ENCODE assay signal across 18 mouse cellular contexts in the genomic region with DNA sequence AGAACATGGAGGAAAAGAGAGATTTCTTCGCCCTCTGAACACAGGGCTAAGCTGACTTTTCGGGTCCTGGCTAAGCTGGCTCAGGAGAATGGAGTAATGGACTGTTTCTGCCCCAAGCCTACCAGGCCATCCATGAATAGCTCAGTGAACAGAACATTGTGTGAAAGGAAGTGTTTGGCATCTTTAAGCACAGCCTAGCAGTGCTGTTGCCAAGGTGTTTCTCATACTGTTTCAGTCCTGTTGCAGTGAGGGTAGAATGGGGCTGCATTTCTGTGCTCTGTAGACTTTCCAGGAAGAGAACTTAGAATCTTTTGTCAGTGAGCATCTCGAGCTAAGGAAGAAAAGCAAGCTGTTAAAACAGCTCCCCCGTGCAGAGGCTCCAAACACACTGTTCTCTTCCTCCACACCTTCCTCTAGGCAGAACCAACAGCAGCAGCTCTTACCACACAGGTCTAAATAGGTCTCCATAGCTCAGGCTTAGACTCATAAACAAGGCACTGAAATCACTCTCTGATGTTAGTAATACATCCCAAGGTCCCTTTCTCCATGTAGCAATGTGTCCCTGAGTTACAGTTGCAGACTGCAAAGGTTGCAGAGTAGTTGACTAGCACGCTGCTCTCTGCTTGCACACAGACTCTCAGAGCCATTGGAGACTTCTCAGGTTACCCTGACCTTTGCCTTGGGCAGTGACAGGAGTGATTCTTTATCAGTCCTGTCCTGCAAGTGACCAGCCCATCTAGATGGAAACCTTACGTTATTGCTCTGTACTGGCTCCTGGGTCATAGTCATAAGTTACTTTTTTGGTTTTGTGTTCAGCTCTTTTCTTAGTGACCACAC. TPM values are rescaled to one million over a fixed set of nuclear protein-coding genes. Genes with fewer than 3 reads are reported as not detected.
A peak's percentile ranks its signal among the peaks of the same experiment; 100 is the strongest.
DNase-seq lines count a peak whose midpoint lies in the region; ATAC-seq and TF ChIP-seq lines count a peak whose summit lies in the region.
"Had no signal": no experiment of that assay in that cellular context is flagged by ENCODE, and none has a peak within 500 bp of the region (broad histone marks: within the 10 kb centered on the region; RNA-seq: fewer than 3 reads in every experiment).

No protein-coding gene starts in this region.

- ATAC-seq in hindbrain, embryonic 14.5 days (ENCODE audit: low FRiP score), result no peak
- no peak for ATAC-seq in hindbrain, embryonic 12.5 days (ENCODE audit: low FRiP score)
- peak; percentile 54; the same call in 1 of the 2 replicates for ATAC-seq in neural tube, embryonic 15.5 days (ENCODE audit: low FRiP score)
- ATAC-seq: activated CD4-positive, CD25-positive, alpha-beta regulatory T cell, adult 4 months had no signal

- peak overlapping the region; percentile 26 for H3K27ac ChIP-seq in hindbrain, embryonic 14.5 days
- no peak overlapping the region for H3K27ac ChIP-seq in hindbrain, embryonic 12.5 days
- H3K27ac ChIP-seq in left cerebral cortex, adult 2 months, result peak overlapping the region; percentile 17; the same call in 1 of the 2 replicates
- peak overlapping the region; percentile 54 for H3K27ac ChIP-seq in neural tube, embryonic 15.5 days (replicated peaks)
- H3K27ac ChIP-seq: liver, embryonic 14.5 days; midbrain, embryonic 12.5 days had no signal

- peak; percentile 88 to 94 for DNase-seq in adrenal gland, adult (ENCODE audit: inconsistent age in 2 of 2, low spot score in 1 of 2)
- no peak for DNase-seq in adrenal gland, postnatal 25 days
- no peak for DNase-seq in hindbrain, embryonic 14.5 days (ENCODE audit: low spot score)
- no peak for DNase-seq in left cerebral cortex, adult 2 months (ENCODE audit: extremely low spot score in 1 of 2, low spot score in 2 of 2)
- DNase-seq in left cerebral cortex, postnatal 36 days (ENCODE audit: low spot score in 2 of 2), result no peak
- DNase-seq in thymus, postnatal 10 days (ENCODE audit: low spot score in 2 of 2), result no peak
- DNase-seq: cerebellum, postnatal 25 days; gastrocnemius, postnatal 10 days; lung, postnatal 4 days; right cerebral cortex, postnatal 4 days; thymus, adult 2 months had no signal

- 74% methylated on average over 6 of the region's 6 CpGs for WGBS in hindbrain, embryonic 14.5 days
- 68% methylated on average over 6 of the region's 6 CpGs for WGBS in hindbrain, embryonic 12.5 days
- WGBS in neural tube, embryonic 15.5 days, result 68% methylated on average over 6 of the region's 6 CpGs

- H3K4me1 ChIP-seq in hindbrain, embryonic 14.5 days (replicated peaks; ENCODE audit: control insufficient read depth, insufficient read depth, low read length), result no peaks in the 10 kb centered on the region
- H3K4me1 ChIP-seq in hindbrain, embryonic 12.5 days, result no peaks in the 10 kb centered on the region
- H3K4me1 ChIP-seq in neural tube, embryonic 15.5 days, result peaks cover 25% of the 10 kb centered on the region

- no peak overlapping the region for H3K9ac ChIP-seq in hindbrain, embryonic 14.5 days
- no peak overlapping the region for H3K9ac ChIP-seq in hindbrain, embryonic 12.5 days
- H3K9ac ChIP-seq in neural tube, embryonic 15.5 days (replicated peaks), result no peak overlapping the region
- H3K9ac ChIP-seq: heart, embryonic 15.5 days; liver, embryonic 14.5 days; midbrain, embryonic 12.5 days had no signal

- intact Hi-C loops in left cerebral cortex, adult 2 months (cut with DNase I), result no loop called here
- intact Hi-C loops in left cerebral cortex, postnatal 36 days (cut with DNase I), result no loop called here

- no peak overlapping the region for H3K4me3 ChIP-seq in hindbrain, embryonic 14.5 days (replicated peaks; ENCODE audit: low read length)
- no peak overlapping the region for H3K4me3 ChIP-seq in hindbrain, embryonic 12.5 days
- no peak overlapping the region for H3K4me3 ChIP-seq in left cerebral cortex, adult 2 months
- H3K4me3 ChIP-seq in neural tube, embryonic 15.5 days (replicated peaks), result no peak overlapping the region
- H3K4me3 ChIP-seq: heart, embryonic 15.5 days; midbrain, embryonic 12.5 days had no signal

- H3K27me3 ChIP-seq in hindbrain, embryonic 14.5 days (ENCODE audit: control insufficient read depth, insufficient read depth, low read length), result no peaks in the 10 kb centered on the region
- H3K27me3 ChIP-seq in hindbrain, embryonic 12.5 days, result no peaks in the 10 kb centered on the region
- no peaks in the 10 kb centered on the region for H3K27me3 ChIP-seq in neural tube, embryonic 15.5 days (replicated peaks)
- H3K27me3 ChIP-seq: CH12.LX; heart, embryonic 15.5 days; midbrain, embryonic 12.5 days had no signal

- H3K4me2 ChIP-seq in hindbrain, embryonic 14.5 days (replicated peaks), result no peak overlapping the region
- no peak overlapping the region for H3K4me2 ChIP-seq in hindbrain, embryonic 12.5 days (replicated peaks)
- no peak overlapping the region for H3K4me2 ChIP-seq in neural tube, embryonic 15.5 days
- H3K4me2 ChIP-seq: heart, embryonic 15.5 days; midbrain, embryonic 12.5 days had no signal

- no peaks in the 10 kb centered on the region for H3K9me3 ChIP-seq in hindbrain, embryonic 14.5 days (ENCODE audit: control insufficient read depth, low read length)
- H3K9me3 ChIP-seq in hindbrain, embryonic 12.5 days (replicated peaks), result no peaks in the 10 kb centered on the region
- no peaks in the 10 kb centered on the region for H3K9me3 ChIP-seq in neural tube, embryonic 15.5 days (replicated peaks)
- H3K9me3 ChIP-seq: heart, embryonic 15.5 days; midbrain, embryonic 12.5 days had no signal

- H3K36me3 ChIP-seq in hindbrain, embryonic 14.5 days (replicated peaks; ENCODE audit: control insufficient read depth, insufficient read depth), result peaks cover 68% of the 10 kb centered on the region
- H3K36me3 ChIP-seq in hindbrain, embryonic 12.5 days, result peaks cover 69% of the 10 kb centered on the region
- H3K36me3 ChIP-seq in neural tube, embryonic 15.5 days, result peaks cover 53% of the 10 kb centered on the region

- no peak for TF ChIP-seq CTCF in left cerebral cortex, adult 2 months (IDR thresholded peaks at IDR 0.05)

RNA-seq across cellular contexts. Expression of gene Pex16, which starts 24.7 kb away (rescaled TPM):
- total RNA-seq in adrenal gland, postnatal 25 days (2021), result 169 and 237 TPM in 2 replicates
- polyA plus RNA-seq in hindbrain, embryonic 14.5 days (2014; fragmentation: Nextera tagmentation; extraction: Ambion mirVana), result 32.7 TPM in 2 replicates
- 23.1 and 25.0 TPM in 2 replicates for polyA plus RNA-seq in hindbrain, embryonic 12.5 days (2016; fragmentation: Nextera tagmentation; extraction: Ambion mirVana)
- total RNA-seq in left cerebral cortex, adult 2 months (2021), result 10 to 100 TPM; 33.4 to 37.1 TPM
- 10 to 100 TPM; 33.4 to 34.1 TPM for total RNA-seq in left cerebral cortex, postnatal 36 days (2021)
- 39.1 and 39.7 TPM in 2 replicates for polyA plus RNA-seq in neural tube, embryonic 15.5 days (2015; fragmentation: Nextera tagmentation; extraction: Ambion mirVana)

RNA-seq across cellular contexts. Expression of gene Large2, which starts 24.9 kb away (rescaled TPM):
- total RNA-seq in adrenal gland, postnatal 25 days (2021), result 2.8 and 4.1 TPM in 2 replicates
- 2.0 and 2.4 TPM in 2 replicates for polyA plus RNA-seq in hindbrain, embryonic 14.5 days (2014; fragmentation: Nextera tagmentation; extraction: Ambion mirVana)
- polyA plus RNA-seq in hindbrain, embryonic 12.5 days (2016; fragmentation: Nextera tagmentation; extraction: Ambion mirVana), result 5.4 and 7.0 TPM in 2 replicates
- total RNA-seq in left cerebral cortex, adult 2 months (2021), result 1 to 10 TPM in 1 of 2 experiments, under 1 TPM in 1; 0.72 to 1.0 TPM
- total RNA-seq in left cerebral cortex, postnatal 36 days (2021), result under 1 TPM; 0.47 to 0.97 TPM
- 0.95 and 2.5 TPM in 2 replicates for polyA plus RNA-seq in neural tube, embryonic 15.5 days (2015; fragmentation: Nextera tagmentation; extraction: Ambion mirVana)
- polyA plus RNA-seq: activated CD4-positive, CD25-positive, alpha-beta regulatory T cell, adult 4 months had no signal

RNA-seq across cellular contexts. Expression of gene 1700029I15Rik, which starts 32.5 kb away (rescaled TPM):
- 18.7 and 19.1 TPM in 2 replicates for total RNA-seq in adrenal gland, postnatal 25 days (2021)
- 2.9 and 4.2 TPM in 2 replicates for polyA plus RNA-seq in hindbrain, embryonic 14.5 days (2014; fragmentation: Nextera tagmentation; extraction: Ambion mirVana)
- polyA plus RNA-seq in hindbrain, embryonic 12.5 days (2016; fragmentation: Nextera tagmentation; extraction: Ambion mirVana), result 7.6 and 8.1 TPM in 2 replicates
- total RNA-seq in left cerebral cortex, adult 2 months (2021), result 1 to 10 TPM; 5.3 TPM
- total RNA-seq in left cerebral cortex, postnatal 36 days (2021), result 1 to 10 TPM; 3.6 to 4.2 TPM
- polyA plus RNA-seq in neural tube, embryonic 15.5 days (2015; fragmentation: Nextera tagmentation; extraction: Ambion mirVana), result 7.1 and 8.0 TPM in 2 replicates

RNA-seq across cellular contexts. Expression of gene Mapk8ip1, which starts 51.3 kb away (rescaled TPM):
- 27.0 and 30.8 TPM in 2 replicates for total RNA-seq in adrenal gland, postnatal 25 days (2021)
- 68.8 and 74.5 TPM in 2 replicates for polyA plus RNA-seq in hindbrain, embryonic 14.5 days (2014; fragmentation: Nextera tagmentation; extraction: Ambion mirVana)
- 112 and 115 TPM in 2 replicates for polyA plus RNA-seq in hindbrain, embryonic 12.5 days (2016; fragmentation: Nextera tagmentation; extraction: Ambion mirVana)
- total RNA-seq in left cerebral cortex, adult 2 months (2021), result 100 to 1,000 TPM; 340 to 364 TPM
- total RNA-seq in left cerebral cortex, postnatal 36 days (2021), result 100 to 1,000 TPM; 344 to 389 TPM
- 134 and 169 TPM in 2 replicates for polyA plus RNA-seq in neural tube, embryonic 15.5 days (2015; fragmentation: Nextera tagmentation; extraction: Ambion mirVana)

Comparison
In these comparisons a context has a peak if more than half of its experiments do, and no peak if none do; other contexts are left out.
1. DNase-seq: peak in adrenal gland, adult (2 of 2); none in adrenal gland, postnatal 25 days (single experiment), hindbrain, embryonic 14.5 days (single experiment), left cerebral cortex, adult 2 months (0 of 2), left cerebral cortex, postnatal 36 days (0 of 2) and thymus, postnatal 10 days (0 of 2).